Mouse (Mus musculus): ENCODE measurements around the gene Gm10220.
"Not testable (repeated sequence)": the region's sequence is repeated elsewhere in the genome, so short reads cannot be mapped to it uniquely, and the experiment has no call there.

The Gm10220 gene

DNA sequence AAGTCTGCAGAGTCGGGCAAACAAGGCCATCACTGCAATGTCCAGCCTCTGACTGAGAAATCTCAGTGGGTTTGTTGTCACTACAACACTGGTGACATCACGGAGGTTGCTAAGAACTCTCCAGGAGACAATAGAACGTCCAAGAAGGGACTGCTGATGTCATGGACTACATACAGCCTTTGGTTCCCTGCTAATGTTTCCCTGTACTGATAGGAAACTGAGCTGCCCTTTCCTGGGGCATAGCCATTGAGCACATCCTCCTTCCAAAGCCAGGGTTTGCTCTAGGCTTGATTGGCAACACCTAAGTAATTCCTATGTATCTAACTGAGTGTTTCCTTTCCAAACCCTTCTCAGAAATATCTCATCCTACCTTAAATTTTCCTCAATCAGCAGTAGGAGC is at the start of gene Gm10220:
Gm10220 (minus strand) TSS at position 101 of the 400 bp plus-strand sequence.
- DNase-seq (ENCODE audit: low read depth) = not testable (repeated sequence)

- no peak for DNase-seq (ENCODE audit: low read depth)
These were observed 48.6 kb upstream of the Gm10220 start for GRCm38 (mm10) chr5:26169855-26170254.

- no peak for DNase-seq (ENCODE audit: low read depth)
These were observed 44.6 kb upstream of the Gm10220 start for GRCm38 (mm10) chr5:26165791-26166165.

DNA sequence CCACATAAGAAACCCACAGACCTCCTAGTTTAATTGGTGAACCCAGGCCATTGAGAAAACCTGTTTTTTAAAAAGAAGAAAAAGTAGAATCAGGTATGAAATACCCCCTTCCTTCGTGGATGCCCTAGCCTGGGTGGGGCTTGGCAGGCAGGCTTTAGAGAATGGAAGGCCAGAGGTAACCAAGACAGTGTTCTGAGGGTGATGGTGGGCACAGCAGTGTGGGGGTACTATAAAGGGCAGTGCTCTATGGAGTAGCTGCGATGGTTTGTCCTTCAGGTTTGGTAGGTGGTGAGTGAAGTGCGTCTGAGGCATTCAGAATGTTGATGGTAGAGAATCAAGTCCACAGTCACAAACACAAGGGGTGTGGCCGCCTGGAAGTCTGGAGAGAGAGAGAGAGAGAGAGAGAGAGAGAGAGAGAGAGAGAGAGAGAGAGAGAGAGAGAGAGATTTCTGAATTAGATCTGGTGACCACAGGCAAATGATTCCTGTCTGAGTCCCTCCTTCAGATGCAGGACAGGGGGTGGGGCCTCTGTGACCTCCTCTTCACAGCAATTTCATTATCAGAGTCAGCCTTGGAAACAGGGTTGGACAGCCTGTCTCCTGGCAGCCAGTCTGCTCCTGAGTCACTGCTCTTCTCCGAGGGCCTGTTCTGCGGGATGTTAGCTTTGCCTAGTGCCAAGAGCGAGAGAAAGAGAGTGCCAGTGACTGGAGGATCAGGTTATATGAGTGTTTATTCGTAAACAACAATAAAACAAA is 44.0 kb upstream of the Gm10220 start:
- DNase-seq (ENCODE audit: low read depth) = no peak

- no peak for DNase-seq (ENCODE audit: low read depth)
These were observed 36.4 kb upstream of the Gm10220 start for GRCm38 (mm10) chr5:26157396-26158170.

GRCm38 (mm10) chr5:26142891-26143290 is 21.7 kb upstream of the Gm10220 start:
- no peak for DNase-seq (ENCODE audit: low read depth)

DNA sequence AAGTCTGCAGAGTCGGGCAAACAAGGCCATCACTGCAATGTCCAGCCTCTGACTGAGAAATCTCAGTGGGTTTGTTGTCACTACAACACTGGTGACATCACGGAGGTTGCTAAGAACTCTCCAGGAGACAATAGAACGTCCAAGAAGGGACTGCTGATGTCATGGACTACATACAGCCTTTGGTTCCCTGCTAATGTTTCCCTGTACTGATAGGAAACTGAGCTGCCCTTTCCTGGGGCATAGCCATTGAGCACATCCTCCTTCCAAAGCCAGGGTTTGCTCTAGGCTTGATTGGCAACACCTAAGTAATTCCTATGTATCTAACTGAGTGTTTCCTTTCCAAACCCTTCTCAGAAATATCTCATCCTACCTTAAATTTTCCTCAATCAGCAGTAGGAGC is 16.0 kb downstream of the Gm10220 start, which contains the start of gene 5031410I06Rik:
5031410I06Rik (minus strand) TSS at position 101 of the 400 bp plus-strand sequence.
- not testable (repeated sequence) for DNase-seq (ENCODE audit: low read depth)

- not testable (repeated sequence) for DNase-seq (ENCODE audit: low read depth)
These were observed 32.0 kb downstream of the Gm10220 start, which contains the start of gene Gm10471 for GRCm38 (mm10) chr5:26089191-26089590. TSS of gene Gm10471 (minus strand) at chr5:26089291.

GRCm38 (mm10) chr5:26079023-26079422 is 42.2 kb downstream of the Gm10220 start:
- DNase-seq (ENCODE audit: low read depth) = not testable (repeated sequence)

DNA sequence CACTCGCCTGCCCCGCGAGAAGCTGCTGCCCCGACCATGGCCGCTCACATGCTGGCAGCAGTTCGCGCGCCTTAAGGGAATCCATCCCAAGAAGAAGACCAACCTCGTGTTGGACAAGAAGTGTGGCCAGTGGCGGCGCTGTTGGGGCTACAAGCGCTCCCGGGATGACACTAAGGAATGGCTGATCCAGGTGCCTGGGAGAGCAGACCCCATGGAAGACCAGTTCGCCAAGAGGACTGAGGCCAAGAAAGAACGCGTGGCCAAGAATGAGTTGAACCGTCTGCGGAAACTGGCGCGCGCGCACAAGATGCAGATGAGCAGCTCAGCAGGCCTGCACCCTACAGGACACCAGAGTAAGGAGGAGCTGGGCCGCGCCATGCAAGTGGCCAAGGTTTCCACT is 50.5 kb downstream of the Gm10220 start:
- no peak for DNase-seq (ENCODE audit: low read depth)
